Comparison of ENCODE assay signal across 9 mouse cellular contexts in genomic region chr7:27605499-27606285, GRCm38 (mm10). TPM values are rescaled to one million over a fixed set of nuclear protein-coding genes. Genes with fewer than 3 reads are reported as not detected.
A peak's percentile ranks its signal among the peaks of the same experiment; 100 is the strongest.
DNase-seq lines count a peak whose midpoint lies in the region; ATAC-seq and TF ChIP-seq lines count a peak whose summit lies in the region.
"Had no signal": no experiment of that assay in that cellular context is flagged by ENCODE, and none has a peak within 500 bp of the region (broad histone marks: within the 10 kb centered on the region; RNA-seq: fewer than 3 reads in every experiment).

No protein-coding gene starts in this region.

- no peaks in the 10 kb centered on the region for H3K9me3 ChIP-seq in neural tube, embryonic 12.5 days
- no peaks in the 10 kb centered on the region for H3K9me3 ChIP-seq in embryonic facial prominence, embryonic 11.5 days (replicated peaks; ENCODE audit: control insufficient read depth, low read length)
- H3K9me3 ChIP-seq in heart, embryonic 12.5 days (replicated peaks), result no peaks in the 10 kb centered on the region
- no peaks in the 10 kb centered on the region for H3K9me3 ChIP-seq in stomach, postnatal 0 days (ENCODE audit: control insufficient read depth, low read length)

- no peak overlapping the region for H3K27ac ChIP-seq in neural tube, embryonic 12.5 days
- H3K27ac ChIP-seq in embryonic facial prominence, embryonic 11.5 days (replicated peaks; ENCODE audit: low read depth, low read length), result no peak overlapping the region
- H3K27ac ChIP-seq in heart, embryonic 12.5 days (ENCODE audit: poor library complexity, severe bottlenecking), result peak overlapping the region; percentile 88
- H3K27ac ChIP-seq in macrophage, result peak overlapping the region; percentile 73
- H3K27ac ChIP-seq in stomach, postnatal 0 days (replicated peaks), result peak overlapping the region; percentile 58

- H3K4me1 ChIP-seq in neural tube, embryonic 12.5 days, result peaks cover 31% of the 10 kb centered on the region
- H3K4me1 ChIP-seq in embryonic facial prominence, embryonic 11.5 days (ENCODE audit: control insufficient read depth, insufficient read depth, low read length), result no peaks in the 10 kb centered on the region; the same call in 1 of the 2 replicates
- peaks cover 94% of the 10 kb centered on the region for H3K4me1 ChIP-seq in heart, embryonic 12.5 days (replicated peaks)
- peaks cover 6% of the 10 kb centered on the region for H3K4me1 ChIP-seq in stomach, postnatal 0 days (replicated peaks; ENCODE audit: control insufficient read depth, insufficient read depth)

- TF ChIP-seq CTCF in stomach, postnatal 0 days (IDR thresholded peaks at IDR 0.05; ENCODE audit: low read depth), result no peak; the same call in 1 of the 2 replicates

- TF ChIP-seq EP300 in stomach, postnatal 0 days (optimal IDR thresholded peaks at IDR 0.05), result no peak

- peaks cover 86% of the 10 kb centered on the region for H3K79me2 ChIP-seq in macrophage (ENCODE audit: inconsistent target)

- peaks cover 22% of the 10 kb centered on the region for H3K36me3 ChIP-seq in neural tube, embryonic 12.5 days
- H3K36me3 ChIP-seq in embryonic facial prominence, embryonic 11.5 days (replicated peaks; ENCODE audit: control insufficient read depth, insufficient read depth, low read depth, low read length), result no peaks in the 10 kb centered on the region
- H3K36me3 ChIP-seq in heart, embryonic 12.5 days, result peaks cover 12% of the 10 kb centered on the region; the same call in 1 of the 2 replicates
- peaks cover 20% of the 10 kb centered on the region; the same call in 1 of the 2 replicates for H3K36me3 ChIP-seq in macrophage (ENCODE audit: inconsistent target)
- H3K36me3 ChIP-seq in stomach, postnatal 0 days (ENCODE audit: control insufficient read depth, insufficient read depth, low read length), result peaks cover 5% of the 10 kb centered on the region

- no peaks in the 10 kb centered on the region for H3K27me3 ChIP-seq in neural tube, embryonic 12.5 days (replicated peaks)
- H3K27me3 ChIP-seq in embryonic facial prominence, embryonic 11.5 days (ENCODE audit: control insufficient read depth, insufficient read depth, low read length), result no peaks in the 10 kb centered on the region
- H3K27me3 ChIP-seq in heart, embryonic 12.5 days (replicated peaks), result no peaks in the 10 kb centered on the region
- no peaks in the 10 kb centered on the region for H3K27me3 ChIP-seq in stomach, postnatal 0 days (ENCODE audit: control insufficient read depth, insufficient read depth, low read length)

- no peak overlapping the region for H3K4me3 ChIP-seq in neural tube, embryonic 12.5 days
- H3K4me3 ChIP-seq in embryonic facial prominence, embryonic 11.5 days (ENCODE audit: low read depth, low read length), result no peak overlapping the region
- no peak overlapping the region for H3K4me3 ChIP-seq in heart, embryonic 12.5 days
- no peak overlapping the region for H3K4me3 ChIP-seq in macrophage (ENCODE audit: inconsistent target)
- no peak overlapping the region for H3K4me3 ChIP-seq in stomach, postnatal 0 days (ENCODE audit: low read depth, low read length)

- WGBS in neural tube, embryonic 12.5 days, result 72% methylated on average over 9 of the region's 9 CpGs
- WGBS in embryonic facial prominence, embryonic 11.5 days, result 79% methylated on average over 9 of the region's 9 CpGs
- WGBS in heart, embryonic 12.5 days, result 38% methylated on average over 9 of the region's 9 CpGs
- 53% methylated on average over 9 of the region's 9 CpGs for WGBS in macrophage (ENCODE audit: missing documents)
- WGBS in stomach, postnatal 0 days, result 54% methylated on average over 9 of the region's 9 CpGs

- no peak overlapping the region for H3K4me2 ChIP-seq in neural tube, embryonic 12.5 days (replicated peaks)
- H3K4me2 ChIP-seq in embryonic facial prominence, embryonic 11.5 days (ENCODE audit: low read depth, low read length), result no peak overlapping the region
- peak overlapping the region; percentile 31 for H3K4me2 ChIP-seq in heart, embryonic 12.5 days
- H3K4me2 ChIP-seq in stomach, postnatal 0 days (replicated peaks; ENCODE audit: low read depth), result no peak overlapping the region

- ATAC-seq in neural tube, embryonic 12.5 days (ENCODE audit: low FRiP score, low read depth), result no peak
- no peak for ATAC-seq in embryonic facial prominence, embryonic 11.5 days (replicated peaks; ENCODE audit: insufficient number of reproducible peaks, low FRiP score, low TSS enrichment, low read depth)
- ATAC-seq in heart, embryonic 12.5 days (ENCODE audit: insufficient number of reproducible peaks, low FRiP score), result peak; percentile 60; the same call in 1 of the 2 replicates
- peak; percentile 26; the same call in 1 of the 2 replicates for ATAC-seq in stomach, postnatal 0 days (ENCODE audit: low FRiP score, low TSS enrichment)

- peak overlapping the region; percentile 14; the same call in 1 of the 2 replicates for H3K9ac ChIP-seq in neural tube, embryonic 12.5 days
- H3K9ac ChIP-seq in embryonic facial prominence, embryonic 11.5 days (replicated peaks; ENCODE audit: low read length), result 0 out of 2 replicates have a peak overlapping the region, but pooled peaks have one; percentile 5
- H3K9ac ChIP-seq in heart, embryonic 12.5 days, result peak overlapping the region; percentile 52
- H3K9ac ChIP-seq in stomach, postnatal 0 days (ENCODE audit: low read length), result peak overlapping the region; percentile 18; the same call in 1 of the 2 replicates

- intact Hi-C loops in left cerebral cortex, postnatal 25 days (cut with DNase I), result loop anchor here (2.0 kb wide), 1 partner anchor 15 kb away; no protein-coding TSS in a partner anchor

- no peak for DNase-seq in neural tube, embryonic 10.5 days (ENCODE audit: extremely low spot score, low spot score)
- no peak for DNase-seq in embryonic facial prominence, embryonic 11.5 days (ENCODE audit: low spot score)
- peak; percentile 71 to 93 for DNase-seq in left cerebral cortex, postnatal 25 days (ENCODE audit: low spot score in 2 of 2)
- no peak for DNase-seq in stomach, postnatal 0 days (ENCODE audit: low spot score)
- no peak for DNase-seq in spleen, postnatal 10 days (ENCODE audit: low spot score in 2 of 2)

RNA-seq across cellular contexts. Expression of gene Akt2, which starts 14.3 kb away (rescaled TPM):
- 74.8 and 78.2 TPM in 2 replicates for polyA plus RNA-seq in neural tube, embryonic 12.5 days (2016; fragmentation: Nextera tagmentation; extraction: Ambion mirVana)
- 82.8 and 83.3 TPM in 2 replicates for polyA plus RNA-seq in embryonic facial prominence, embryonic 11.5 days (2014; fragmentation: Nextera tagmentation; extraction: Ambion mirVana)
- polyA plus RNA-seq in heart, embryonic 12.5 days (2016; fragmentation: Nextera tagmentation; extraction: Ambion mirVana), result 85.0 and 89.4 TPM in 2 replicates
- total RNA-seq in left cerebral cortex, postnatal 25 days (2021), result 100 to 1,000 TPM; 123 to 139 TPM
- total RNA-seq in macrophage (2018; cell fraction: chromatin; rRNA removed), result 100 to 1,000 TPM in 2 of 26 experiments, 10 to 100 TPM in 24; 29.4 to 150 (median 57.0) TPM
- total RNA-seq in macrophage (2018; cell fraction: cytosol; rRNA removed), result 100 to 1,000 TPM in 2 of 26 experiments, 10 to 100 TPM in 24; 53.4 to 103 (median 69.7) TPM
- total RNA-seq in macrophage (2018; cell fraction: nucleus; rRNA removed), result 100 to 1,000 TPM in 1 of 26 experiments, 10 to 100 TPM in 25; 35.5 to 146 (median 51.3) TPM
- 53.1 to 77.4 TPM (median 77.2 TPM) in 3 replicates for polyA plus RNA-seq in macrophage (2018)
- 42.6 and 46.5 TPM in 2 replicates for polyA plus RNA-seq in stomach, postnatal 0 days (2015; fragmentation: Nextera tagmentation; extraction: Ambion mirVana)

RNA-seq across cellular contexts. Expression of gene Ttc9b, which starts 48.0 kb away (rescaled TPM):
- polyA plus RNA-seq in neural tube, embryonic 12.5 days (2016; fragmentation: Nextera tagmentation; extraction: Ambion mirVana), result 25.1 and 26.2 TPM in 2 replicates
- polyA plus RNA-seq in embryonic facial prominence, embryonic 11.5 days (2014; fragmentation: Nextera tagmentation; extraction: Ambion mirVana), result 2.0 and 3.5 TPM in 2 replicates
- polyA plus RNA-seq in heart, embryonic 12.5 days (2016; fragmentation: Nextera tagmentation; extraction: Ambion mirVana), result 0.09 TPM in 1 of 2 replicates, not detected in the other
- 100 to 1,000 TPM; 137 to 140 TPM for total RNA-seq in left cerebral cortex, postnatal 25 days (2021)
- not detected for total RNA-seq in macrophage (2018; cell fraction: chromatin; rRNA removed)
- not detected for total RNA-seq in macrophage (2018; cell fraction: cytosol; rRNA removed)
- total RNA-seq in macrophage (2018; cell fraction: nucleus; rRNA removed), result not detected
- polyA plus RNA-seq in macrophage (2018), result not detected in 3 replicates
- 1.4 and 1.6 TPM in 2 replicates for polyA plus RNA-seq in stomach, postnatal 0 days (2015; fragmentation: Nextera tagmentation; extraction: Ambion mirVana)
- total RNA-seq: gastrocnemius, postnatal 4 days had no signal

RNA-seq across cellular contexts. Expression of gene 2310022A10Rik, which starts 52.7 kb away (rescaled TPM):
- polyA plus RNA-seq in neural tube, embryonic 12.5 days (2016; fragmentation: Nextera tagmentation; extraction: Ambion mirVana), result 31.8 and 36.0 TPM in 2 replicates
- polyA plus RNA-seq in embryonic facial prominence, embryonic 11.5 days (2014; fragmentation: Nextera tagmentation; extraction: Ambion mirVana), result 26.4 and 27.5 TPM in 2 replicates
- polyA plus RNA-seq in heart, embryonic 12.5 days (2016; fragmentation: Nextera tagmentation; extraction: Ambion mirVana), result 36.4 and 37.4 TPM in 2 replicates
- 10 to 100 TPM; 26.4 to 27.8 TPM for total RNA-seq in left cerebral cortex, postnatal 25 days (2021)
- total RNA-seq in macrophage (2018; cell fraction: chromatin; rRNA removed), result 100 to 1,000 TPM in 2 of 26 experiments, 10 to 100 TPM in 24; 26.0 to 115 (median 53.9) TPM
- 100 to 1,000 TPM in 1 of 26 experiments, 10 to 100 TPM in 25; 43.9 to 103 (median 66.5) TPM for total RNA-seq in macrophage (2018; cell fraction: cytosol; rRNA removed)
- 100 to 1,000 TPM in 1 of 26 experiments, 10 to 100 TPM in 25; 37.3 to 104 (median 52.1) TPM for total RNA-seq in macrophage (2018; cell fraction: nucleus; rRNA removed)
- 71.9 to 183 TPM (median 75.3 TPM) in 3 replicates for polyA plus RNA-seq in macrophage (2018)
- polyA plus RNA-seq in stomach, postnatal 0 days (2015; fragmentation: Nextera tagmentation; extraction: Ambion mirVana), result 11.4 TPM in 2 replicates

RNA-seq across cellular contexts. Expression of gene Pld3, which starts 52.7 kb away (rescaled TPM):
- 90.8 and 91.3 TPM in 2 replicates for polyA plus RNA-seq in neural tube, embryonic 12.5 days (2016; fragmentation: Nextera tagmentation; extraction: Ambion mirVana)
- 57.1 and 65.5 TPM in 2 replicates for polyA plus RNA-seq in embryonic facial prominence, embryonic 11.5 days (2014; fragmentation: Nextera tagmentation; extraction: Ambion mirVana)
- 59.5 and 63.4 TPM in 2 replicates for polyA plus RNA-seq in heart, embryonic 12.5 days (2016; fragmentation: Nextera tagmentation; extraction: Ambion mirVana)
- total RNA-seq in left cerebral cortex, postnatal 25 days (2021), result 100 to 1,000 TPM; 877 to 885 TPM
- 100 to 1,000 TPM in 8 of 26 experiments, 10 to 100 TPM in 18; 28.2 to 280 (median 84.8) TPM for total RNA-seq in macrophage (2018; cell fraction: chromatin; rRNA removed)
- total RNA-seq in macrophage (2018; cell fraction: cytosol; rRNA removed), result 1,000 to 10,000 TPM in 13 of 26 experiments, 100 to 1,000 TPM in 13; 457 to 1,682 (median 872) TPM
- total RNA-seq in macrophage (2018; cell fraction: nucleus; rRNA removed), result 1,000 to 10,000 TPM in 7 of 26 experiments, 100 to 1,000 TPM in 19; 221 to 1,721 (median 759) TPM
- polyA plus RNA-seq in macrophage (2018), result 1,098 to 2,092 TPM (median 1,493 TPM) in 3 replicates
- 117 and 128 TPM in 2 replicates for polyA plus RNA-seq in stomach, postnatal 0 days (2015; fragmentation: Nextera tagmentation; extraction: Ambion mirVana)

Comparison
In these comparisons a context has a peak if more than half of its experiments do, and no peak if none do; other contexts are left out.
1. ATAC-seq: peak in heart, embryonic 12.5 days (single experiment) and stomach, postnatal 0 days (single experiment); none in neural tube, embryonic 12.5 days (single experiment) and embryonic facial prominence, embryonic 11.5 days (single experiment).
2. H3K27ac ChIP-seq: peak in heart, embryonic 12.5 days (single experiment), macrophage (single experiment) and stomach, postnatal 0 days (single experiment); none in neural tube, embryonic 12.5 days (single experiment) and embryonic facial prominence, embryonic 11.5 days (single experiment).
3. DNase-seq: peak in left cerebral cortex, postnatal 25 days (2 of 2); none in neural tube, embryonic 10.5 days (single experiment), embryonic facial prominence, embryonic 11.5 days (single experiment), stomach, postnatal 0 days (single experiment) and spleen, postnatal 10 days (0 of 2).
4. Peak in every context shown above with its lines, with median percentiles within 50 percentile points of each other: H3K9ac ChIP-seq.